Mouse (Mus musculus) midbrain, embryonic 16.5 days (tissue): ENCODE results near the gene Cadm2. TPM values are rescaled to one million over a fixed set of nuclear protein-coding genes. Genes with fewer than 3 reads are reported as not detected.

Experiments
- ATAC-seq: fragments of 200-750 bp; cut with Nextera tagmentation; 2 replicates; pipeline ENCODE4 v1.8.0; 2017; ENCODE audit warnings: moderate TSS enrichment
- H3K27ac ChIP-seq: fragments of 300-500 bp; sonication (generic); 2 replicates; pipeline ENCODE4 v1.5.1; 2014; ENCODE audit warnings: mild to moderate bottlenecking, low read length, mixed read lengths
- H3K27me3 ChIP-seq: fragments of 300-500 bp; sonication (generic); 2 replicates; pipeline ENCODE4 v1.6.1; 2014; ENCODE audit warnings: low read depth, low read length, mixed read lengths; ENCODE audit not compliant: control insufficient read depth, insufficient read depth
- H3K36me3 ChIP-seq: fragments of 300-500 bp; sonication (generic); 2 replicates; pipeline ENCODE4 v1.6.1; 2014; ENCODE audit warnings: mild to moderate bottlenecking, low read length, moderate library complexity, mixed read lengths; ENCODE audit not compliant: control insufficient read depth, insufficient read depth
- H3K4me1 ChIP-seq: fragments of 300-500 bp; sonication (generic); 2 replicates; pipeline ENCODE4 v1.6.1; 2014; ENCODE audit warnings: mild to moderate bottlenecking, low read length, mixed read lengths; ENCODE audit not compliant: control insufficient read depth, insufficient read depth
- H3K4me2 ChIP-seq: fragments of 300-500 bp; sonication (generic); 2 replicates; pipeline ENCODE4 v1.6.1; 2014; ENCODE audit warnings: mild to moderate bottlenecking, low read length, mixed read lengths
- H3K4me3 ChIP-seq: fragments of 300-500 bp; sonication (generic); 2 replicates; pipeline ENCODE4 v1.5.1; 2014; ENCODE audit warnings: low read depth, mild to moderate bottlenecking, low read length, moderate library complexity, mixed read lengths
- H3K9ac ChIP-seq: fragments of 300-500 bp; sonication (generic); 2 replicates; pipeline ENCODE4 v1.6.1; 2014; ENCODE audit warnings: low read depth, low read length, mixed read lengths
- H3K9me3 ChIP-seq: fragments of 300-500 bp; sonication (generic); replicated peaks from 2 replicates; pipeline ENCODE4 v1.6.1; 2014; ENCODE audit warnings: mild to moderate bottlenecking, low read length, mixed read lengths; ENCODE audit not compliant: control insufficient read depth, poor library complexity, severe bottlenecking
- WGBS: fragments of 180-500 bp; shearing (Covaris S2); extraction: QIAGEN DNeasy Blood & Tissue Kit; methylation state at CpG from one replicate; pipeline ENCODE4 v1.1.7; 2014; 5-methylcytosine and 5-hydroxymethylcytosine counted together
- polyA plus RNA-seq: library from polyadenylated mRNA; unstranded; fragments of >200 nt; fragmentation: Nextera tagmentation; extraction: Ambion mirVana; gene quantifications from 2 replicates; pipeline ENCODE4 v1.2.1, GENCODE M21; 2015

Gene Cadm2
- 71.4 and 75.6 TPM in 2 replicates for polyA plus RNA-seq

GRCm38 (mm10) chr16:67620826-67621505 is at the start of gene Cadm2:
TSS of gene Cadm2 (minus strand) at chr16:67620908.
- Histone ChIP-seq H3K9me3 (no peaks in the 10 kb centered on the region), H3K4me1 (peaks cover 3% of the 10 kb centered on the region; the same call in 1 of the 2 replicates), H3K36me3 (no peaks in the 10 kb centered on the region), H3K27ac (peak within 1 kb of the TSS; percentile 97), H3K27me3 (no peaks in the 10 kb centered on the region), H3K9ac (peak within 1 kb of the TSS; percentile 94), H3K4me2 (peak within 1 kb of the TSS; percentile 67), H3K4me3 (peak within 1 kb of the TSS; percentile 84)
- peak; percentile 99 for ATAC-seq
- WGBS: 2% methylated on average over 32 of the region's 35 CpGs

GRCm38 (mm10) chr16:67646930-67647329 is 26.2 kb upstream of the Cadm2 start:
- H3K9ac ChIP-seq: no peak overlapping the region
- ATAC-seq: no peak
- H3K4me2 ChIP-seq: no peak overlapping the region
- H3K27ac ChIP-seq: no peak overlapping the region
- H3K36me3 ChIP-seq: no peaks in the 10 kb centered on the region
- no peaks in the 10 kb centered on the region for H3K4me1 ChIP-seq
- H3K4me3 ChIP-seq: no peak overlapping the region
- H3K27me3 ChIP-seq: no peaks in the 10 kb centered on the region
- 93% methylated on average over 3 of the region's 3 CpGs for WGBS
- no peaks in the 10 kb centered on the region for H3K9me3 ChIP-seq

GRCm38 (mm10) chr16:67643651-67644050 is 22.9 kb upstream of the Cadm2 start:
- H3K4me1 ChIP-seq: no peaks in the 10 kb centered on the region
- no peak overlapping the region for H3K9ac ChIP-seq
- no peak overlapping the region for H3K27ac ChIP-seq
- ATAC-seq: no peak
- H3K4me2 ChIP-seq: no peak overlapping the region
- no peaks in the 10 kb centered on the region for H3K9me3 ChIP-seq
- no peak overlapping the region for H3K4me3 ChIP-seq
- no peaks in the 10 kb centered on the region for H3K36me3 ChIP-seq
- WGBS: 80% methylated on average over 4 of the region's 4 CpGs
- no peaks in the 10 kb centered on the region for H3K27me3 ChIP-seq

GRCm38 (mm10) chr16:67619906-67620781 is 564 bp downstream of the Cadm2 start:
- Histone ChIP-seq H3K9me3 (no peaks in the 10 kb centered on the region), H3K27ac (peak overlapping the region; percentile 97), H3K27me3 (no peaks in the 10 kb centered on the region), H3K4me1 (peaks cover 5% of the 10 kb centered on the region), H3K4me2 (peak overlapping the region; percentile 58), H3K36me3 (no peaks in the 10 kb centered on the region), H3K9ac (peak overlapping the region; percentile 94), H3K4me3 (peak overlapping the region; percentile 84)
- ATAC-seq: peak; percentile 66
- under 1% methylated on average over 54 of the region's 61 CpGs for WGBS

- Histone ChIP-seq H3K36me3 (no peaks in the 10 kb centered on the region), H3K27ac (peak overlapping the region; percentile 97), H3K9ac (peak overlapping the region; percentile 94), H3K27me3 (no peaks in the 10 kb centered on the region), H3K4me2 (peak overlapping the region; percentile 58), H3K9me3 (no peaks in the 10 kb centered on the region), H3K4me1 (peaks cover 5% of the 10 kb centered on the region), H3K4me3 (peak overlapping the region; percentile 84)
- ATAC-seq: no peak; the same call in 1 of the 2 replicates
- 0% methylated on average over 16 of the region's 16 CpGs for WGBS
These were observed 1.3 kb downstream of the Cadm2 start for GRCm38 (mm10) chr16:67619416-67619815.

GRCm38 (mm10) chr16:67618817-67619216 is 1.9 kb downstream of the Cadm2 start:
- H3K4me3 ChIP-seq: peak overlapping the region; percentile 84
- no peaks in the 10 kb centered on the region for H3K36me3 ChIP-seq
- peak overlapping the region; percentile 88 for H3K27ac ChIP-seq
- H3K27me3 ChIP-seq: no peaks in the 10 kb centered on the region
- no peak for ATAC-seq
- WGBS: 5% methylated on average over 13 of the region's 13 CpGs
- peak overlapping the region; percentile 58 for H3K4me2 ChIP-seq
- H3K9me3 ChIP-seq: no peaks in the 10 kb centered on the region
- peaks cover 7% of the 10 kb centered on the region for H3K4me1 ChIP-seq
- H3K9ac ChIP-seq: peak overlapping the region; percentile 76

- Histone ChIP-seq H3K36me3 (no peaks in the 10 kb centered on the region), H3K9ac (peak overlapping the region; percentile 64), H3K9me3 (no peaks in the 10 kb centered on the region), H3K27me3 (no peaks in the 10 kb centered on the region), H3K4me3 (peak overlapping the region; percentile 84), H3K27ac (peak overlapping the region; percentile 82), H3K4me2 (peak overlapping the region; percentile 58), H3K4me1 (peaks cover 10% of the 10 kb centered on the region)
- under 1% methylated on average over 23 of the region's 25 CpGs for WGBS
- ATAC-seq: peak; percentile 2; the same call in 1 of the 2 replicates
These were observed 2.9 kb downstream of the Cadm2 start for GRCm38 (mm10) chr16:67617811-67618210.

GRCm38 (mm10) chr16:67617256-67617655 is 3.5 kb downstream of the Cadm2 start:
- Histone ChIP-seq H3K27ac (peak overlapping the region; percentile 82), H3K36me3 (no peaks in the 10 kb centered on the region)

GRCm38 (mm10) chr16:67613876-67614275 is 6.8 kb downstream of the Cadm2 start:
- Histone ChIP-seq H3K27ac (no peak overlapping the region), H3K36me3 (no peaks in the 10 kb centered on the region), H3K27me3 (no peaks in the 10 kb centered on the region), H3K9ac (no peak overlapping the region), H3K4me1 (peaks cover 23% of the 10 kb centered on the region), H3K4me3 (no peak overlapping the region), H3K4me2 (no peak overlapping the region), H3K9me3 (no peaks in the 10 kb centered on the region)
- no peak for ATAC-seq
- 29% methylated on average over 2 of the region's 2 CpGs for WGBS

More at GRCm38 (mm10) chr16:67617256-67617655, 3.5 kb downstream of the Cadm2 start:
- peak overlapping the region; percentile 64 for H3K9ac ChIP-seq
- H3K4me1 ChIP-seq: peaks cover 10% of the 10 kb centered on the region
- WGBS: 30% methylated on average over 1 of the region's 1 CpGs
- H3K4me2 ChIP-seq: peak overlapping the region; percentile 58
- ATAC-seq: no peak
- peak overlapping the region; percentile 84 for H3K4me3 ChIP-seq
- H3K27me3 ChIP-seq: no peaks in the 10 kb centered on the region
- H3K9me3 ChIP-seq: no peaks in the 10 kb centered on the region
